Mouse (Mus musculus): Measurements from ENCODE around the gene Alk. TPM values are rescaled to one million over a fixed set of nuclear protein-coding genes. Genes with fewer than 3 reads are reported as not detected.

Gene Alk
- polyA plus RNA-seq, 1 experiment = 0.25 TPM

- Histone ChIP-seq H3K27ac (ENCODE audit: insufficient read depth, low read length) (no peak overlapping the region), H3K4me1 (ENCODE audit: control insufficient read depth, insufficient read depth, low read length) (no peaks in the 10 kb centered on the region), H3K4me3 (ENCODE audit: insufficient read depth, low read length) (no peak overlapping the region)
- TF ChIP-seq POLR2A (IDR thresholded peaks at IDR 0.05; ENCODE audit: low read depth, low read length) = no peak
- TF ChIP-seq CTCF (IDR thresholded peaks at IDR 0.05; ENCODE audit: borderline replicate concordance, insufficient read depth, low read length) = no peak
Observed at GRCm38 (mm10) chr17:72182414-72182813, 422.0 kb downstream of the Alk start.

- no peak overlapping the region for H3K27ac ChIP-seq (ENCODE audit: insufficient read depth, low read length)
- TF ChIP-seq CTCF (IDR thresholded peaks at IDR 0.05; ENCODE audit: borderline replicate concordance, insufficient read depth, low read length) (no peak), POLR2A (IDR thresholded peaks at IDR 0.05; ENCODE audit: low read depth, low read length) (no peak)
- no peak overlapping the region for H3K4me3 ChIP-seq (ENCODE audit: insufficient read depth, low read length)
- H3K4me1 ChIP-seq (ENCODE audit: control insufficient read depth, insufficient read depth, low read length) = no peaks in the 10 kb centered on the region
Observed at GRCm38 (mm10) chr17:72180200-72180599, 424.2 kb downstream of the Alk start.

DNA sequence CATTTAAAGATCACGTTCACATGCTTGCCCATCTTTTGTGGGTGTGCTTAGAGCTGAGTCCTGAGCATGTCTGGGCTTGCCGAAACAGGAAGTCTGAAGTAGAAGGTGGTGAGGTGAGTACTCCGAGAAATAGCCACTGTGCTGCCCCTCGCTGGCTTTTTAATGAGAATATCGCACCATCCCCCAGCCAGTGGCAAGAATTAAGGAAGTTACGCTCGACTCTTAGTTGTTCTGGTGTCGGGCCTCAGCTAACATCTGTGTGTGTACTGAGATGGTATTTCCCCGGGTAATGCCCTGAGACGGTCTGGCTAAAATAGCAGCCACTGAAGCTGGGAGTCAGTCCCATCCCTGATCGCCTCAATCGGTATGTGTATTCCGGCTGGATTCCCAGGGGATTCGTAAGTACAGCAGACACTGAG is 424.7 kb downstream of the Alk start:
- Histone ChIP-seq H3K4me3 (ENCODE audit: insufficient read depth, low read length) (no peak overlapping the region), H3K27ac (ENCODE audit: insufficient read depth, low read length) (no peak overlapping the region), H3K4me1 (ENCODE audit: control insufficient read depth, insufficient read depth, low read length) (no peaks in the 10 kb centered on the region)
- TF ChIP-seq CTCF (IDR thresholded peaks at IDR 0.05; ENCODE audit: borderline replicate concordance, insufficient read depth, low read length) (no peak), POLR2A (IDR thresholded peaks at IDR 0.05; ENCODE audit: low read depth, low read length) (no peak)

DNA sequence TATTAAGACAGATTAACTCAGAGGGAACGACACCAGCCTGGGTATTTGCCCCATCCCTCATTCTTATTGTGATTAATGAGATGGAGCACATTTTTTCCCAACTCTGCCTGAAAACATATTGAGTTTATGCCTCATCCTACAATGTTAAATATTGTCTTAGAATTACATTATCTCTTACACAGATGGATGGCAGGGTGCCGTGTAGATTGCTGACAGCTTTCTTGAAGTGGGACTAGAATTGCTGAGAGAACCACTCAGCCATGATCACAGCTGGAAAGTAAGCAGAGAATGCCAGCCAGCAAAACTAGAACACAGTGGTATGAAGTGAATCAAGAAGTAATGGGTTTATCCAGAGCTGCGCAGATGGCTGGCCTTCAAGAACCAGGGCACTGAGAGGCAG is 430.6 kb downstream of the Alk start:
- H3K4me3 ChIP-seq (ENCODE audit: insufficient read depth, low read length) = no peak overlapping the region
- H3K27ac ChIP-seq (ENCODE audit: insufficient read depth, low read length) = no peak overlapping the region
- TF ChIP-seq POLR2A (IDR thresholded peaks at IDR 0.05; ENCODE audit: low read depth, low read length) (no peak), CTCF (IDR thresholded peaks at IDR 0.05; ENCODE audit: borderline replicate concordance, insufficient read depth, low read length) (no peak)
- no peaks in the 10 kb centered on the region for H3K4me1 ChIP-seq (ENCODE audit: control insufficient read depth, insufficient read depth, low read length)

DNA sequence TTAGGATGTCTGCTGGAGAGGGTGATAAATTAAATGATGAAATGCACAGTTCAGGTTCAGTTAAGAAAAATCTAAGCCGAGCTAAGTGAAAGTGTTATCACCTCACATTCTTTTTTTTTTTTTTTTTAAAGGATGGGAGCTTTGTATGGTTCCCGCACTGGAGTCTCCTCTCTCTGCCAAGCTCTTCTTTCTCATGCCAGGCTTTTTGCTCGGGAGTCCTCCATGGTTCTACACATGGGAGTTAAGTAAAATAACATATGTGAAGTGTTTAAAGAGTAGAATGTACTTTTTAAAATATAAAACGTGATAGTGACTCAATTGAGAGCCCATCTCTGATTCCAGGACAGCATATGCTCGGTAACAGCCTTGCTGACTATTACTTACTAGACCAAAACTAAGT is 436.3 kb downstream of the Alk start:
- no peak overlapping the region for H3K4me3 ChIP-seq (ENCODE audit: insufficient read depth, low read length)
- TF ChIP-seq POLR2A (IDR thresholded peaks at IDR 0.05; ENCODE audit: low read depth, low read length) = no peak
- TF ChIP-seq CTCF (IDR thresholded peaks at IDR 0.05; ENCODE audit: borderline replicate concordance, insufficient read depth, low read length) = no peak

GRCm38 (mm10) chr17:72158857-72159385 is 445.5 kb downstream of the Alk start:
- TF ChIP-seq POLR2A (IDR thresholded peaks at IDR 0.05; ENCODE audit: low read depth, low read length) = no peak
- TF ChIP-seq CTCF (IDR thresholded peaks at IDR 0.05; ENCODE audit: borderline replicate concordance, insufficient read depth, low read length) = no peak
- Histone ChIP-seq H3K4me3 (ENCODE audit: insufficient read depth, low read length) (no peak overlapping the region), H3K4me1 (ENCODE audit: control insufficient read depth, insufficient read depth, low read length) (peaks cover 9% of the 10 kb centered on the region), H3K27ac (ENCODE audit: insufficient read depth, low read length) (peak overlapping the region; percentile 31; the same call in 1 of the 2 replicates)

More for the DNA sequence above, 436.3 kb downstream of the Alk start:
- no peak overlapping the region for H3K27ac ChIP-seq (ENCODE audit: insufficient read depth, low read length)
- H3K4me1 ChIP-seq (ENCODE audit: control insufficient read depth, insufficient read depth, low read length) = no peaks in the 10 kb centered on the region

GRCm38 (mm10) chr17:72157830-72158629 is 446.4 kb downstream of the Alk start:
- Histone ChIP-seq H3K27ac (ENCODE audit: insufficient read depth, low read length) (peak overlapping the region; percentile 31; the same call in 1 of the 2 replicates), H3K4me3 (ENCODE audit: insufficient read depth, low read length) (no peak overlapping the region), H3K4me1 (ENCODE audit: control insufficient read depth, insufficient read depth, low read length) (peaks cover 9% of the 10 kb centered on the region)
- TF ChIP-seq CTCF (IDR thresholded peaks at IDR 0.05; ENCODE audit: borderline replicate concordance, insufficient read depth, low read length) (no peak), POLR2A (IDR thresholded peaks at IDR 0.05; ENCODE audit: low read depth, low read length) (no peak)

GRCm38 (mm10) chr17:72153038-72153437 is 451.4 kb downstream of the Alk start:
- TF ChIP-seq POLR2A (IDR thresholded peaks at IDR 0.05; ENCODE audit: low read depth, low read length) (no peak), CTCF (IDR thresholded peaks at IDR 0.05; ENCODE audit: borderline replicate concordance, insufficient read depth, low read length) (no peak)
- Histone ChIP-seq H3K4me1 (ENCODE audit: control insufficient read depth, insufficient read depth, low read length) (no peaks in the 10 kb centered on the region), H3K4me3 (ENCODE audit: insufficient read depth, low read length) (no peak overlapping the region), H3K27ac (ENCODE audit: insufficient read depth, low read length) (no peak overlapping the region)

- Histone ChIP-seq H3K4me3 (ENCODE audit: insufficient read depth, low read length) (no peak overlapping the region), H3K4me1 (ENCODE audit: control insufficient read depth, insufficient read depth, low read length) (no peaks in the 10 kb centered on the region), H3K27ac (ENCODE audit: insufficient read depth, low read length) (no peak overlapping the region)
- no peak for TF ChIP-seq POLR2A (IDR thresholded peaks at IDR 0.05; ENCODE audit: low read depth, low read length)
- TF ChIP-seq CTCF (IDR thresholded peaks at IDR 0.05; ENCODE audit: borderline replicate concordance, insufficient read depth, low read length) = no peak
Observed at GRCm38 (mm10) chr17:72144946-72145598, 459.4 kb downstream of the Alk start.

- TF ChIP-seq POLR2A (IDR thresholded peaks at IDR 0.05; ENCODE audit: low read depth, low read length) (no peak), CTCF (IDR thresholded peaks at IDR 0.05; ENCODE audit: borderline replicate concordance, insufficient read depth, low read length) (no peak)
- H3K4me3 ChIP-seq (ENCODE audit: insufficient read depth, low read length) = no peak overlapping the region
- no peak overlapping the region for H3K27ac ChIP-seq (ENCODE audit: insufficient read depth, low read length)
- no peaks in the 10 kb centered on the region for H3K4me1 ChIP-seq (ENCODE audit: control insufficient read depth, insufficient read depth, low read length)
Observed at GRCm38 (mm10) chr17:72144461-72144860, 460.0 kb downstream of the Alk start.
